Mouse (Mus musculus) limb, embryonic 12.5 days (tissue): ENCODE measurements at regions not wholly inside any gene's neighbourhood (a gene's known extent, or its start where the extent isn't known, plus 50 kb on each side); places are given as distances from the start of the nearest gene placed in this dataset.
A peak's percentile ranks its signal among the peaks of the same experiment; 100 is the strongest.

Experiments used
- ATAC-seq: fragments of 200-750 bp; cut with Nextera tagmentation; 2 replicates; pipeline ENCODE4 v1.8.0; 2017; ENCODE audit warnings: low read depth, moderate TSS enrichment; ENCODE audit not compliant: insufficient number of reproducible peaks, insufficient read depth, low FRiP score, low TSS enrichment
- H3K27ac ChIP-seq: fragments of 300-500 bp; sonication (generic); 2 replicates; pipeline ENCODE4 v1.5.1; 2016; ENCODE audit warnings: mild to moderate bottlenecking, moderate library complexity
- H3K27me3 ChIP-seq: fragments of 300-500 bp; sonication (generic); 2 replicates; pipeline ENCODE4 v1.6.1; 2016; ENCODE audit warnings: mild to moderate bottlenecking, moderate library complexity
- H3K36me3 ChIP-seq: fragments of 300-500 bp; sonication (generic); 2 replicates; pipeline ENCODE4 v1.6.1; 2016; ENCODE audit warnings: mild to moderate bottlenecking, moderate library complexity
- H3K4me1 ChIP-seq: fragments of 300-500 bp; sonication (generic); replicated peaks from 2 replicates; pipeline ENCODE4 v1.6.1; 2016
- H3K4me2 ChIP-seq: fragments of 300-500 bp; sonication (generic); 2 replicates; pipeline ENCODE4 v1.6.1; 2016; ENCODE audit warnings: mild to moderate bottlenecking, moderate library complexity
- H3K4me3 ChIP-seq: fragments of 300-500 bp; sonication (generic); replicated peaks from 2 replicates; pipeline ENCODE4 v1.5.1; 2016; ENCODE audit warnings: mild to moderate bottlenecking
- H3K9ac ChIP-seq: fragments of 300-500 bp; sonication (generic); replicated peaks from 2 replicates; pipeline ENCODE4 v1.6.1; 2016; ENCODE audit warnings: mild to moderate bottlenecking, moderate library complexity
- H3K9me3 ChIP-seq: fragments of 300-500 bp; sonication (generic); 2 replicates; pipeline ENCODE4 v1.6.1; 2016; ENCODE audit warnings: mild to moderate bottlenecking, moderate library complexity
- WGBS: fragments of 180-500 bp; shearing (Covaris S2); methylation state at CpG from one replicate; pipeline ENCODE4 v1.1.7; 2016; 5-methylcytosine and 5-hydroxymethylcytosine counted together

DNA sequence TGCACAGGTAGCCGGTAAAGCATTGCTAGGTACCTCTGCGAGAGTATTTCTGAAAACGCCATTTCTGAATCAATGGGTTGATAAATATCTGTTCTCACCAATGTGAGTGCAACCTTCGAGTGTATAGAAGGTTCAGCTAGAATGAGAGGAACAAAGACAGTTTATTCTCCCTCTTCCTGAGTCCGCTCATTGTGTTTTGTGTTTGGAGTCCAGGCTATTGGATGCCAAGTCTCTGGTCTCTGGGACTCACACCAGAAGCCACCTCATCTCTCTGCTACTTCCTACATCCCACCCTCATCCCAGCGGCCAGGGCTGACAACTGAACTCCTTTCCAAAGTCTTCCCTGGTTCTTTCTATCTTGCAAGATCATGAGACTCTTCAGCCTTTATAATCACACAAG lies 62.7 kb downstream of the Lrrc30 start:
- H3K27me3 ChIP-seq: 0 out of 2 replicates have a peak, but pooled peaks cover 6% of the 10 kb centered on the region
- H3K4me1 ChIP-seq: peaks cover 7% of the 10 kb centered on the region; the same call in 1 of the 2 replicates
- ATAC-seq: no peak
- H3K9me3 ChIP-seq: no peaks in the 10 kb centered on the region
- 90% methylated on average over 6 of the region's 6 CpGs for WGBS
- H3K36me3 ChIP-seq: no peaks in the 10 kb centered on the region
- H3K4me3 ChIP-seq: no peak overlapping the region
- H3K9ac ChIP-seq: no peak overlapping the region
- no peak overlapping the region for H3K4me2 ChIP-seq
- no peak overlapping the region for H3K27ac ChIP-seq

DNA sequence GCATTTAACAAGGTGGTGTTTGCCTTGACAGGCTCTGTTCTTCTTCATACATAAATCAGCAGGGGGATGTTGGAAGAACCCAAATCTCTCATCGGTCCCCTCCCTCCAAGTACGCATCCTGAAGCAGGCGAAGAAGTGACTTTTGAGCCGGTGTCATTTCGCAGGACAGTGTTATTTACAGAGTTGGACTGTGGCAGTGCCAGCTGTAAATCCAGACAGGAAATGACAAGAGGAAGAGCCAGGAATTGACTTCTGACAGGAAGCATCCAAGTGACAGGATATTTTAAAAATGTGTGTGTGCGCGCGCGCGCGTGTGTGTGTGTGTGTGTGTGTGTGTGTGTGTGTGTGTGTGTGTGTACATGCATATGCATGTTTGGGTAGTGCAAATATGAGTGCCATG lies 66.3 kb downstream of the Lrrc30 start:
- 79% methylated on average over 11 of the region's 11 CpGs for WGBS
- peak overlapping the region; percentile 25; the same call in 1 of the 2 replicates for H3K27ac ChIP-seq

GRCm38 (mm10) chr17:67565746-67566145 lies 66.8 kb downstream of the Lrrc30 start:
- H3K27me3 ChIP-seq: no peaks in the 10 kb centered on the region
- no peaks in the 10 kb centered on the region for H3K9me3 ChIP-seq
- ATAC-seq: no peak; the same call in 1 of the 2 replicates
- H3K36me3 ChIP-seq: no peaks in the 10 kb centered on the region
- no peak overlapping the region for H3K4me2 ChIP-seq
- H3K27ac ChIP-seq: peak overlapping the region; percentile 25; the same call in 1 of the 2 replicates
- no peak overlapping the region for H3K9ac ChIP-seq
- no peak overlapping the region for H3K4me3 ChIP-seq
- 46% methylated on average over 3 of the region's 3 CpGs for WGBS
- H3K4me1 ChIP-seq: peaks cover 7% of the 10 kb centered on the region; the same call in 1 of the 2 replicates

More for the DNA sequence above, 66.3 kb downstream of the Lrrc30 start:
- Histone ChIP-seq H3K4me2 (no peak overlapping the region), H3K4me1 (peaks cover 7% of the 10 kb centered on the region; the same call in 1 of the 2 replicates), H3K36me3 (no peaks in the 10 kb centered on the region), H3K4me3 (no peak overlapping the region), H3K9me3 (no peaks in the 10 kb centered on the region), H3K27me3 (no peaks in the 10 kb centered on the region), H3K9ac (no peak overlapping the region)
- ATAC-seq: no peak

DNA sequence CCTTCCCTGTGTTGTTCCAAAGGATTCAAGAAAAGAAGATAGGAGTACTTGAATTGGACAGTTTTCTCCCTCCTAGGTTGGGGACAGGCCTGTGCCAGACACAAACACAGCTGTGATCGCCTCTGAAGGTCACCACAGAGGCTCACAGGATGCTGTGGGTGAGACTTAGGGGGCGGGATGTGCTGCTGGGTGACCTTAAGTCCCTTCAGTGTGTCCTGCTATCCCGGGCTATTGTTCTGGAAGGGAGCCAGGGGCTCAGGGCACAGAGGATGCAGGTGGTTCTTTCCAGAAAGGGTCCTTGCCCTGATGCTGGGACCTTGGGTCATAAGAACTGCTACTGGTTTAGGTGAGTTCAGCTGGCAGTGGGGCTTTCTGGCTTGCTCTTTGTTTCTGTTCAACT lies 67.7 kb downstream of the Lrrc30 start:
- Histone ChIP-seq H3K4me2 (no peak overlapping the region), H3K36me3 (no peaks in the 10 kb centered on the region), H3K27ac (peak overlapping the region; percentile 35; the same call in 1 of the 2 replicates), H3K4me1 (peaks cover 7% of the 10 kb centered on the region; the same call in 1 of the 2 replicates), H3K9ac (no peak overlapping the region), H3K27me3 (no peaks in the 10 kb centered on the region), H3K4me3 (no peak overlapping the region), H3K9me3 (no peaks in the 10 kb centered on the region)
- ATAC-seq: no peak
- 64% methylated on average over 3 of the region's 3 CpGs for WGBS

DNA sequence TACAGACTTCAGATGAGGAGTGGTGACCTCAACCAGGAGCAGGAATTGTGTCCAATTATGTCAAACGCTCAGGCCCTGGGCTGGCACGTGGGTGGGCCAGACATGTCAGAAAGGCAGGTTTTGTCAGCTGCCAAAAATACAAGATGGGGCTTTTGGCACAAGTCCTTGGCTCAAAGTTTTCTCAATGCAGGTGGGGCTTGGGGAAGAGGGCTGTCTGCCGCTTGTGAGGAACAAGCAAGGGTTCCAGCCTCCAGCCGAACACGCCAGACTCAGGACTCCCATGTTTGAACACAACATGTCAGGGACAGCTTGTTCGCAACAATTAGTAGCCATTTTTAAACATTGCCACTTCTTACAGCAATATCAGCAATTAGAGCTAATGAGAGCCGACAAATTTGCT lies 69.5 kb downstream of the Lrrc30 start:
- H3K4me3 ChIP-seq: no peak overlapping the region
- H3K9ac ChIP-seq: no peak overlapping the region
- no peaks in the 10 kb centered on the region for H3K9me3 ChIP-seq
- 75% methylated on average over 7 of the region's 7 CpGs for whole genome bisulfite sequencing
- ATAC-seq: no peak
- no peaks in the 10 kb centered on the region for H3K36me3 ChIP-seq
- no peak overlapping the region for H3K4me2 ChIP-seq
- no peak overlapping the region for H3K27ac ChIP-seq
- peaks cover 7% of the 10 kb centered on the region; the same call in 1 of the 2 replicates for H3K4me1 ChIP-seq
- no peaks in the 10 kb centered on the region for H3K27me3 ChIP-seq

- Histone ChIP-seq H3K4me1 (peaks cover 7% of the 10 kb centered on the region; the same call in 1 of the 2 replicates), H3K27ac (no peak overlapping the region), H3K9ac (no peak overlapping the region), H3K27me3 (no peaks in the 10 kb centered on the region), H3K4me2 (no peak overlapping the region), H3K4me3 (no peak overlapping the region), H3K36me3 (no peaks in the 10 kb centered on the region), H3K9me3 (no peaks in the 10 kb centered on the region)
- 71% methylated on average over 4 of the region's 4 CpGs for WGBS
- no peak for ATAC-seq
Measured at GRCm38 (mm10) chr17:67561802-67562201, 70.7 kb downstream of the Lrrc30 start.

DNA sequence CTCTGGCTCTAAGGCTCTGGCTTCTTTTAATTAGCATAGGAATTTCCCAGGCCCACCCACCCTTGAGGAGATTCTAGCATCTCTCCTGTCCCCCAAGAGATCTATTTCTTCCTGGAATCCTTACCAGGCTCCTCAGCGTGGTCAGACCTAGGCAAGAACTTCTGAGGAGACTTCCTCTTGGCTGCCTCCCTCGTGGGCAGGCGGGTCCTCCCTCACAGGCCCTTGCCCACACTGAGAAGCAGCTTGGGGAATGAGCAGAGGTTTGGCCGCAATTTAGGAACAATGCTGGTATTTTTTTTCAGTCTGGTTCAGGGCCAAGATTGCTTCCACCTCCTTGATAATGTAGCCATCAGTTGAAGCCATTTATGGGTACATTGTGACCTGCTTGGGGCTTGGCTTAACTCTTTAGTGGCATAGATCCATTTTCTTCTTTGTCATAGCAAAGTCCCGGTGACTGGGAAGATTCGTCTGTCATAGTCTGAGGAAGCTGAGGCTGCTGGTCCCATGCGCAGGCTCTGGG lies 75.1 kb downstream of the Lrrc30 start:
- Histone ChIP-seq H3K27ac (no peak overlapping the region), H3K4me1 (no peaks in the 10 kb centered on the region), H3K4me2 (no peak overlapping the region), H3K4me3 (no peak overlapping the region), H3K9me3 (no peaks in the 10 kb centered on the region), H3K27me3 (no peaks in the 10 kb centered on the region), H3K9ac (no peak overlapping the region), H3K36me3 (no peaks in the 10 kb centered on the region)
- WGBS: 72% methylated on average over 7 of the region's 7 CpGs
- ATAC-seq: no peak

GRCm38 (mm10) chr17:67552581-67553139 lies 79.9 kb downstream of the Lrrc30 start:
- H3K27me3 ChIP-seq: no peaks in the 10 kb centered on the region
- no peak overlapping the region for H3K4me3 ChIP-seq
- no peak overlapping the region for H3K27ac ChIP-seq
- 86% methylated on average over 21 of the region's 21 CpGs for WGBS
- H3K4me2 ChIP-seq: no peak overlapping the region
- no peaks in the 10 kb centered on the region for H3K36me3 ChIP-seq
- H3K9me3 ChIP-seq: no peaks in the 10 kb centered on the region
- H3K4me1 ChIP-seq: no peaks in the 10 kb centered on the region
- no peak overlapping the region for H3K9ac ChIP-seq
- no peak for ATAC-seq

- Histone ChIP-seq H3K27me3 (no peaks in the 10 kb centered on the region), H3K4me1 (no peaks in the 10 kb centered on the region), H3K9me3 (0 out of 2 replicates have a peak, but pooled peaks cover 5% of the 10 kb centered on the region), H3K36me3 (no peaks in the 10 kb centered on the region), H3K9ac (no peak overlapping the region), H3K4me2 (no peak overlapping the region), H3K4me3 (no peak overlapping the region), H3K27ac (no peak overlapping the region)
- WGBS: 48% methylated on average over 11 of the region's 11 CpGs
- ATAC-seq: no peak
Measured at GRCm38 (mm10) chr17:67548966-67549700, 83.4 kb downstream of the Lrrc30 start.

DNA sequence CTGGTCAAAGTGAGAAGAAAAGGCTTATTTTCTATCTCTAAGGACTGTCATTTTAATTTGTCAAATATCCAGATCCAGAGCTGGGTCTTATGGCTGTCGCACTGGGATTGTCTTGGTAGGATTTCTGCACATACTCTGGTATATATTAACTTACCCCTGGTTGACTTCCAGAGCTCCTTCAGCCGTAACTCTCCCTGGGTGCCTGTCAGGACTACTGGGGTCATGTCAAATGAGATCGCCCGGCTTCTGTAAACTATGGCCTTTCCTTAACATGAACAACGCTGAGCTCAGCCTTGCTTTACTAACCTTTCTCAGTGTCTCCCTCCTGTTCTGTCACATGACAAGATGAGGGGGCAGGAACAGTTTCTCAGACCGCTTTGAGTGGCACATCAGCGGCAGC lies 88.1 kb downstream of the Lrrc30 start:
- H3K4me2 ChIP-seq: no peak overlapping the region
- H3K27ac ChIP-seq: no peak overlapping the region
- H3K27me3 ChIP-seq: no peaks in the 10 kb centered on the region
- H3K9ac ChIP-seq: no peak overlapping the region
- no peaks in the 10 kb centered on the region for H3K4me1 ChIP-seq
- H3K36me3 ChIP-seq: no peaks in the 10 kb centered on the region
- 0 out of 2 replicates have a peak, but pooled peaks cover 5% of the 10 kb centered on the region for H3K9me3 ChIP-seq
- ATAC-seq: no peak
- no peak overlapping the region for H3K4me3 ChIP-seq
- WGBS: 87% methylated on average over 7 of the region's 7 CpGs

DNA sequence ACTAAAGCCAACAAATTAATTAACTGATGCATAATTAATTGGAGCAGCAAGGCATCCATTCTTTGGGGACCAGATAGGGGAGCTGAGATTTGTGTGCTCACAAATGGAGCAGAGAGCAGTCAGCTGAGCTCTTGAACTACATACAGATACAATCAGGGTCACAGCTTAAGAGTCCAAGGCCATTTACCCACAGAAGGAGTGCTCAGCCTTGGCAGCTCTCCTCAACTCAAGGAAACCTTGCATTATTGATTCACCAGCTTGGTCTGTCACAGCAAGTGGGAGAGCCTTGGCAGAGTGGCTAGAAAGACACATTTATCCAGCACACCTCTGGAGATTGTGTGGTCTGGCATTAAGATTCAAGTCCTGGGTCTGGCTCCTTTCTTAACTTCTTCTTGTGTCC lies 100.2 kb downstream of the Lrrc30 start:
- no peak for ATAC-seq
- Histone ChIP-seq H3K9me3 (no peaks in the 10 kb centered on the region), H3K4me3 (no peak overlapping the region), H3K4me2 (no peak overlapping the region), H3K9ac (no peak overlapping the region), H3K36me3 (no peaks in the 10 kb centered on the region), H3K4me1 (no peaks in the 10 kb centered on the region), H3K27me3 (no peaks in the 10 kb centered on the region), H3K27ac (no peak overlapping the region)
